Mouse (Mus musculus) liver, postnatal 0 days (tissue): ENCODE data around the gene Marf1. TPM values are rescaled to one million over a fixed set of nuclear protein-coding genes. Genes with fewer than 3 reads are reported as not detected.

Experiments
- ATAC-seq: fragments of 200-750 bp; cut with Nextera tagmentation; 2 replicates; pipeline ENCODE4 v1.8.0; 2017; ENCODE audit warnings: mild to moderate bottlenecking, moderate library complexity
- DNase-seq: peaks from one replicate; pipeline ENCODE4 v3.0.0-alpha.2; 2016
- H3K27ac ChIP-seq: fragments of 300-500 bp; sonication (generic); 2 replicates; pipeline ENCODE4 v1.5.1; 2014; ENCODE audit warnings: antibody characterized with exemption, moderate library complexity, mild to moderate bottlenecking, low read depth
- H3K27me3 ChIP-seq: fragments of 300-500 bp; sonication (generic); 2 replicates; pipeline ENCODE4 v1.6.1; 2014; ENCODE audit warnings: low read length, control low read depth, mixed read lengths; ENCODE audit not compliant: insufficient read depth
- H3K36me3 ChIP-seq: fragments of 300-500 bp; sonication (generic); replicated peaks from 2 replicates; pipeline ENCODE4 v1.6.1; 2014; ENCODE audit warnings: mild to moderate bottlenecking, control low read depth, low read length, moderate library complexity, mixed read lengths; ENCODE audit not compliant: insufficient read depth
- H3K4me1 ChIP-seq: fragments of 300-500 bp; sonication (generic); 2 replicates; pipeline ENCODE4 v1.6.1; 2014; ENCODE audit warnings: antibody characterized with exemption, mild to moderate bottlenecking, control low read depth; ENCODE audit not compliant: insufficient read depth
- H3K4me2 ChIP-seq: fragments of 300-500 bp; sonication (generic); 2 replicates; pipeline ENCODE4 v1.6.1; 2014; ENCODE audit warnings: low read depth, mild to moderate bottlenecking, low read length, moderate library complexity, mixed read lengths
- H3K4me3 ChIP-seq: fragments of 300-500 bp; sonication (generic); 2 replicates; pipeline ENCODE4 v1.5.1; 2014; ENCODE audit warnings: low read depth, low read length
- H3K9ac ChIP-seq: fragments of 300-500 bp; sonication (generic); replicated peaks from 2 replicates; pipeline ENCODE4 v1.6.1; 2014; ENCODE audit warnings: mild to moderate bottlenecking, moderate library complexity
- H3K9me3 ChIP-seq: fragments of 300-500 bp; sonication (generic); 2 replicates; pipeline ENCODE4 v1.6.1; 2016; ENCODE audit warnings: mild to moderate bottlenecking, control low read depth, low read length, mixed read lengths
- CTCF ChIP-seq: sonication (generic); IDR thresholded peaks from 2 replicates; pipeline ENCODE4 v1.5.1; 2016; ENCODE audit warnings: antibody characterized with exemption, low read depth
- EP300 ChIP-seq: IDR thresholded peaks from 2 replicates; pipeline ENCODE4 v1.6.1; 2016; ENCODE audit warnings: antibody characterized with exemption, low read depth, mild to moderate bottlenecking
- WGBS: fragments of 180-500 bp; shearing (Covaris S2); extraction: QIAGEN DNeasy Blood & Tissue Kit; methylation state at CpG from one replicate; pipeline ENCODE4 v1.1.7; 2014; ENCODE audit not compliant: insufficient replicate concordance; 5-methylcytosine and 5-hydroxymethylcytosine counted together
- polyA plus RNA-seq: library from polyadenylated mRNA; unstranded; fragments of >200 nt; fragmentation: Nextera tagmentation; extraction: Ambion mirVana; gene quantifications from 2 replicates; pipeline ENCODE4 v1.2.1, GENCODE M21; 2015

The Marf1 gene
- polyA plus RNA-seq, 1 experiment from 2014 or later: 6.1 TPM

- 90% methylated on average over 5 of the region's 5 CpGs for WGBS
Measured at GRCm38 (mm10) chr16:14182360-14182759, 19.2 kb upstream of the Marf1 start.

GRCm38 (mm10) chr16:14180163-14180733, 17.1 kb upstream of the Marf1 start:
- Histone ChIP-seq H3K9me3 (no peaks in the 10 kb centered on the region), H3K27me3 (no peaks in the 10 kb centered on the region), H3K4me2 (no peak overlapping the region), H3K4me3 (no peak overlapping the region), H3K9ac (no peak overlapping the region), H3K4me1 (peaks cover 3% of the 10 kb centered on the region; the same call in 1 of the 2 replicates), H3K27ac (no peak overlapping the region), H3K36me3 (peaks cover 81% of the 10 kb centered on the region)
- ATAC-seq (no peak), DNase-seq (no peak)
- TF ChIP-seq CTCF: no peak
- peak; percentile 36; the same call in 1 of the 2 replicates for TF ChIP-seq EP300
- 79% methylated on average over 6 of the region's 6 CpGs for WGBS

More at GRCm38 (mm10) chr16:14182360-14182759, 19.2 kb upstream of the Marf1 start:
- H3K9ac ChIP-seq: no peak overlapping the region
- H3K27ac ChIP-seq: no peak overlapping the region
- H3K4me2 ChIP-seq: no peak overlapping the region
- ATAC-seq (no peak), DNase-seq (no peak)
- peaks cover 3% of the 10 kb centered on the region; the same call in 1 of the 2 replicates for H3K4me1 ChIP-seq
- H3K27me3 ChIP-seq: no peaks in the 10 kb centered on the region
- peaks cover 80% of the 10 kb centered on the region for H3K36me3 ChIP-seq
- no peak overlapping the region for H3K4me3 ChIP-seq
- no peaks in the 10 kb centered on the region for H3K9me3 ChIP-seq
- TF ChIP-seq EP300 (no peak), CTCF (no peak)

DNA sequence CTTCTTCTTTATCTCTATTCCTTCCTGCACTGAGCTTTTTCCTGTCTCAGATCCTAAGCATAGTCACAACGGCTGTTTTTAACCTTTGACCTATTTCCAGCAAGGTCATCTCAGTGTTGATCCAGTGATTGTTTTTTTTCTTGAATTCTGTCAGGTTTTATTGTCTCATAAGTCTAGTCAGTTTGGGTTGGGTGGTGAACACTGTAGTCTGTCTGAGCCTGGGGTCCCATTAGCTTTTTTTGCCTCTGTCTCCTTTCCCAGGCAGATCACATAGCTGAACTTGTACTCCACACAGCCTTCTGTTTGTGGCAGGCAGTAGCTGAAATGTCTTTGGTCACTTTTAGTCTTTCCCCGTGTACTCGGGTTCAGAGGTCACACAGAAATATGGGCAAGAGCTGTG, 14.9 kb upstream of the Marf1 start:
- H3K4me1 ChIP-seq: peaks cover 3% of the 10 kb centered on the region; the same call in 1 of the 2 replicates
- ATAC-seq (peak; percentile 53; the same call in 1 of the 2 replicates), DNase-seq (no peak)
- no peaks in the 10 kb centered on the region for H3K9me3 ChIP-seq
- peak overlapping the region; percentile 82 for H3K27ac ChIP-seq
- 49% methylated on average over 3 of the region's 3 CpGs for WGBS
- H3K36me3 ChIP-seq: peaks cover 81% of the 10 kb centered on the region
- H3K4me3 ChIP-seq: no peak overlapping the region
- H3K4me2 ChIP-seq: no peak overlapping the region
- H3K9ac ChIP-seq: no peak overlapping the region
- no peaks in the 10 kb centered on the region for H3K27me3 ChIP-seq
- TF ChIP-seq CTCF (no peak), EP300 (no peak)

DNA sequence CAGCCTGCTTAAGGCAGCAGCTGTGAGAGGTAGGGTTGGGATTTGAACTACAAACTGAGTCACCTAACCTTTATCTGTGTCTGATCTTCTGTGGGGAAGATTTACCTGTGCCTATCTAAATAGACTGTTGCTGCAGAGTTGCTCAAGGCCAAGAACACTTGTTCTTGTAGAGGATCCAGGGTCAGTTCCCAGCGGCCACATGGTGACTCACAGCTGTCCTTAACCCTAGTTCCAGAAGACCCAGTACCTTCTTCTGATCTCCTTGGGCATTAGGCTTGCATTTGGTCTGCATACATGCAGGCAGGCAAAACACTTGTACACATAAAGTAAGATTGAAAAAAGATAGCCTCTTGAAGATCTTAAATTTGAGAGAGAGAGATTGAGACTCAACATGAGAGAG, 6.6 kb upstream of the Marf1 start:
- ATAC-seq (no peak), DNase-seq (no peak)
- Histone ChIP-seq H3K9me3 (no peaks in the 10 kb centered on the region), H3K27ac (no peak overlapping the region), H3K4me1 (peaks cover 16% of the 10 kb centered on the region), H3K27me3 (no peaks in the 10 kb centered on the region), H3K36me3 (peaks cover 68% of the 10 kb centered on the region), H3K4me3 (no peak overlapping the region), H3K9ac (no peak overlapping the region), H3K4me2 (no peak overlapping the region)
- TF ChIP-seq CTCF (no peak), EP300 (no peak)
- WGBS: 87% methylated on average over 1 of the region's 1 CpGs

DNA sequence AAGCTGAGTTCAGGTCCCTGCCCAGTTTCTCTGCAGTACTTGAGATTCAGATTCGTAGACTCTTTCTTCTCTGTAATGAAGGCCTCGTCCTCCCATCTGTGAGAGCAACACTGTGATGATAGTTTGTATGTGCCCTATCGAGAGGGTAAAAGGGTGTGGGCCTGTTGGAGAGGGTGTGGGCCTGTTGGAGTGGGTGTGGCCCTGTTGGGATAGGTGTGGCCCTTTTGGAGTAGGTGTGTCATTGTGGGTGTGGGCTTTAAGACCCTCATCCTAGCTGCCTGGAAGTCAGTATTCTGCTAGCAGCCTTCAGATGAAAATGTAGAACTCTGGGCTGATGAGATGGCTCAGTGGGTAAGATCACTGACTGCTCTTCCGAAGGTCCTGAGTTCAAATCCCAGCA, 3.3 kb upstream of the Marf1 start:
- peak; percentile 19 for DNase-seq
- Histone ChIP-seq H3K27me3 (no peaks in the 10 kb centered on the region), H3K9me3 (no peaks in the 10 kb centered on the region), H3K27ac (peak overlapping the region; percentile 12; the same call in 1 of the 2 replicates), H3K4me1 (peaks cover 26% of the 10 kb centered on the region), H3K4me3 (0 out of 2 replicates have a peak overlapping the region, but pooled peaks have one; percentile 13), H3K4me2 (peak overlapping the region; percentile 77), H3K36me3 (peaks cover 38% of the 10 kb centered on the region), H3K9ac (no peak overlapping the region)
- ATAC-seq: no peak
- TF ChIP-seq CTCF (no peak), EP300 (no peak)
- WGBS: 78% methylated on average over 4 of the region's 4 CpGs

GRCm38 (mm10) chr16:14163731-14164130, 580 bp upstream of the Marf1 start:
- Histone ChIP-seq H3K9ac (peak overlapping the region; percentile 79), H3K4me1 (peaks cover 29% of the 10 kb centered on the region), H3K36me3 (peaks cover 10% of the 10 kb centered on the region), H3K9me3 (no peaks in the 10 kb centered on the region), H3K4me3 (peak overlapping the region; percentile 63), H3K27me3 (no peaks in the 10 kb centered on the region), H3K4me2 (peak overlapping the region; percentile 77), H3K27ac (peak overlapping the region; percentile 86)
- no peak for TF ChIP-seq CTCF
- ATAC-seq: no peak
- 2% methylated on average over 10 of the region's 10 CpGs for WGBS
- DNase-seq: no peak
